Mouse (Mus musculus) E14TG2a.4 (cell line): Measurements from ENCODE around the gene Gm38655.

Experiments used
- CTCF ChIP-seq: conservative IDR thresholded peaks from 2 replicates; pipeline ENCODE4 v1.5.1; 2014; ENCODE audit warnings: low read length
- NANOG ChIP-seq: IDR thresholded peaks from 2 replicates; pipeline ENCODE4 v1.6.1; 2014; ENCODE audit warnings: borderline replicate concordance, low read length, mixed read lengths

DNA sequence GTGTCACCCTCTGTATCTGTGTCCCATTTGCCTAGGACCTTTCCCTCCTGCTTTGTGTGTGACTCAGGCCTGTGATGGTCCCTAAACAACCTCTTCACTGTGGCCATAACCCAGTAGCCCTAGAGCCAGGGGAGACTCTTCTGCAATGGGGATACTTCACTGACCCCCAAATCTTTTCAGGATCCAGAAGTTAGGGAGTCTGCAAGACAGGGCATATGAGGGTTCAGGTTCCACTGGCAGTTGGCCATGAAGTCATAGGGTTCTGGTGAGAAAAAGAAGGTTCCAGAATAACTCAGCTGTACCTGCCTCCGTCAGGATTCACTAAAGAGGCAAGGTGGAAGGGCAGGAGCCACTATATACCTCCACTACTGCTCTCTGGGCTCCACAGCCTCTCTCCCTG is 13.1 kb downstream of the Gm38655 start, which contains the start of gene Ccdc154:
- TF ChIP-seq CTCF, result no peak
- no peak for TF ChIP-seq NANOG
